Mouse (Mus musculus) liver, embryonic 15.5 days (tissue): ENCODE measurements at regions not wholly inside any gene's neighbourhood (a gene's known extent, or its start where the extent isn't known, plus 50 kb on each side); places are given as distances from the start of the nearest gene placed in this dataset.

Source experiments
- ATAC-seq: fragments of 200-750 bp; cut with Nextera tagmentation; 2 replicates; pipeline ENCODE4 v1.8.0; 2017; ENCODE audit warnings: moderate number of reproducible peaks, mild to moderate bottlenecking, moderate library complexity; ENCODE audit not compliant: insufficient read depth
- H3K27ac ChIP-seq: fragments of 300-500 bp; sonication (generic); replicated peaks from 2 replicates; pipeline ENCODE4 v1.5.1; 2015; ENCODE audit warnings: mild to moderate bottlenecking, inconsistent platforms
- H3K27me3 ChIP-seq: fragments of 300-500 bp; sonication (generic); 2 replicates; pipeline ENCODE4 v1.6.1; 2015; ENCODE audit warnings: mild to moderate bottlenecking, inconsistent platforms
- H3K36me3 ChIP-seq: fragments of 300-500 bp; sonication (generic); replicated peaks from 2 replicates; pipeline ENCODE4 v1.6.1; 2015; ENCODE audit warnings: moderate library complexity, mild to moderate bottlenecking, inconsistent platforms
- H3K4me1 ChIP-seq: fragments of 300-500 bp; sonication (generic); replicated peaks from 2 replicates; pipeline ENCODE4 v1.6.1; 2015; ENCODE audit warnings: inconsistent platforms
- H3K4me2 ChIP-seq: fragments of 300-500 bp; sonication (generic); 2 replicates; pipeline ENCODE4 v1.6.1; 2015; ENCODE audit warnings: moderate library complexity, mild to moderate bottlenecking, inconsistent platforms
- H3K4me3 ChIP-seq: fragments of 300-500 bp; sonication (generic); replicated peaks from 2 replicates; pipeline ENCODE4 v1.5.1; 2015; ENCODE audit warnings: mild to moderate bottlenecking, inconsistent platforms
- H3K9ac ChIP-seq: fragments of 300-500 bp; sonication (generic); 2 replicates; pipeline ENCODE4 v1.6.1; 2015; ENCODE audit warnings: moderate library complexity, mild to moderate bottlenecking, inconsistent platforms
- H3K9me3 ChIP-seq: fragments of 300-500 bp; sonication (generic); replicated peaks from 2 replicates; pipeline ENCODE4 v1.6.1; 2016; ENCODE audit warnings: inconsistent platforms
- WGBS: fragments of 180-500 bp; shearing (Covaris S2); methylation state at CpG from one replicate; pipeline ENCODE4 v1.1.7; 2015; ENCODE audit warnings: mixed read lengths; ENCODE audit not compliant: insufficient replicate concordance; 5-methylcytosine and 5-hydroxymethylcytosine counted together

GRCm38 (mm10) chr13:43913476-43913875 is 128.9 kb downstream of the Cd83 start:
- H3K4me2 ChIP-seq, result no peak overlapping the region
- no peak overlapping the region for H3K9ac ChIP-seq
- peaks cover 3% of the 10 kb centered on the region; the same call in 1 of the 2 replicates for H3K4me1 ChIP-seq
- no peaks in the 10 kb centered on the region for H3K36me3 ChIP-seq
- 29% methylated on average over 7 of the region's 7 CpGs for WGBS
- no peaks in the 10 kb centered on the region for H3K27me3 ChIP-seq
- no peak overlapping the region for H3K4me3 ChIP-seq
- H3K27ac ChIP-seq, result no peak overlapping the region
- no peak for ATAC-seq
- H3K9me3 ChIP-seq, result no peaks in the 10 kb centered on the region

GRCm38 (mm10) chr13:43919781-43920420 is 135.3 kb downstream of the Cd83 start:
- no peak overlapping the region for H3K27ac ChIP-seq
- H3K4me1 ChIP-seq, result no peaks in the 10 kb centered on the region
- no peak overlapping the region for H3K9ac ChIP-seq
- H3K36me3 ChIP-seq, result no peaks in the 10 kb centered on the region
- WGBS, result 32% methylated on average over 5 of the region's 5 CpGs
- no peak overlapping the region for H3K4me2 ChIP-seq
- no peak overlapping the region for H3K4me3 ChIP-seq
- H3K9me3 ChIP-seq, result no peaks in the 10 kb centered on the region
- H3K27me3 ChIP-seq, result no peaks in the 10 kb centered on the region
- no peak for ATAC-seq

DNA sequence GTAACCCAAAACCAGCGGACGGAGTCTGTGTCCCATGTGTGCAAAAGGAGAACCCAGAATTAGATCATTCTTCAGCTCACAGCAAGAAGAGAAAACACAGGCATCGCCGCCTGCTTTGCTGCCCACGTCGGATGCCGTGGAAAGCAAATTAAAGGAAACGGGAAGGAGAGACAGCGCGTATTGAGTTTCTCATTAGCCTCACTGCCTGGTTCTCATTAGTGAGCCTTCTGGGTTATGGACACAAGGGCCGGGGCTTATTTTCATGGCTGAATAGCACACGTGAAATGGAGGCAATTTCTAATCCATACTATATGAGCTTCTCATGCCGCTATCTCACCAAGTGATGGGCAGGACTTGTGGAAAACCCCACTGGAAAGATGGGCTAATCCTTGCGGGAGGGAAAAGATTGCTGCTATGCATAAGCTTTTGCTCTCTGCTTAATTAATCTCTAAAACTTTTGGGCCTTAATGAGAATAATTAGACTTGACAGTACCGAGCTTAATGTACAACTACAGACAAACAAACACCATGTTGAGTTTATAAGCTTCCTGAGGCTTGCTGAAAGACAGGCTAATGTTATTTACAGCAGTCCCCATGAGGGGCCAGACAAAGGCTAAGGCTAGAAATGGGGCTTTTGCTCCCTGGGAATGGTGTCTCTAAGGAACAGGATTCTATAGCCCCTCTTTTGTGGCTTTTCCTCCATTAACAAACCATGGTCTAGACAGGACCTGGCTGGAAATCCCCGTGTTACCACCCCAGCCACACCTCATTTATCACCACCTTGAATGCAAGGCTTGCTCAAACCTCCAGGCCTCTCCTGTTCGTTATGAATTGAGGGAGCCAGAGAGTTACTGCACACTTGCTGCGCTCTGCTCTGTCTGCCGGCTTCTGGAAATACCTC is 145.8 kb downstream of the Cd83 start:
- no peak for ATAC-seq
- Histone ChIP-seq H3K9ac (no peak overlapping the region), H3K4me1 (no peaks in the 10 kb centered on the region), H3K9me3 (no peaks in the 10 kb centered on the region), H3K27me3 (no peaks in the 10 kb centered on the region), H3K27ac (no peak overlapping the region), H3K4me2 (no peak overlapping the region), H3K4me3 (no peak overlapping the region), H3K36me3 (no peaks in the 10 kb centered on the region)
- 76% methylated on average over 19 of the region's 19 CpGs for WGBS

- Histone ChIP-seq H3K9ac (no peak overlapping the region), H3K27me3 (no peaks in the 10 kb centered on the region), H3K36me3 (no peaks in the 10 kb centered on the region), H3K27ac (no peak overlapping the region), H3K4me3 (no peak overlapping the region), H3K4me2 (no peak overlapping the region), H3K4me1 (no peaks in the 10 kb centered on the region), H3K9me3 (no peaks in the 10 kb centered on the region)
- WGBS, result 62% methylated on average over 7 of the region's 7 CpGs
- ATAC-seq, result no peak
Observed at GRCm38 (mm10) chr13:43932946-43933345, 148.4 kb downstream of the Cd83 start.

DNA sequence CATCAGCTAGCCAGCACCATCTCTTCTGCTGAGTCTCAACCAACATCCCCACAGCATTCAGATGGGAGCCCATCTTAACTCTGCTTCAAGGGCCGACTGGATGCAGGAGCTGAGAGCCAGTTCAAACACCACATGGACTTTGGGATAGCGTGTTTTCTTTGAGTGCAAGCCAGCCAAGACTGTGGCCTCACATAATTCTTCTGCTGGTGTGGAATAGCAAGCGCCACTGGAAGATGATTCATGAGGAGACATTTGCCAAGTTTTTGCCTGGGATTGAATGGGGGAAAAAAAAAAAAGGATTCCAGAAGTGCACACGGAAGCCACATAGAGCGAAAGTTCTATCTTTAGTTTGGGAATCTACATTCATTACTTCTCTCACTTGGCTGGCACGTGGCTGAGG is 150.7 kb downstream of the Cd83 start:
- Histone ChIP-seq H3K4me2 (no peak overlapping the region), H3K4me1 (no peaks in the 10 kb centered on the region), H3K4me3 (no peak overlapping the region), H3K9me3 (no peaks in the 10 kb centered on the region), H3K36me3 (no peaks in the 10 kb centered on the region), H3K27me3 (no peaks in the 10 kb centered on the region), H3K27ac (no peak overlapping the region), H3K9ac (no peak overlapping the region)
- 60% methylated on average over 6 of the region's 6 CpGs for WGBS
- ATAC-seq, result no peak

GRCm38 (mm10) chr13:43936504-43936903 is 151.9 kb downstream of the Cd83 start:
- Histone ChIP-seq H3K4me3 (no peak overlapping the region), H3K9me3 (no peaks in the 10 kb centered on the region)
- 55% methylated on average over 4 of the region's 4 CpGs for WGBS

DNA sequence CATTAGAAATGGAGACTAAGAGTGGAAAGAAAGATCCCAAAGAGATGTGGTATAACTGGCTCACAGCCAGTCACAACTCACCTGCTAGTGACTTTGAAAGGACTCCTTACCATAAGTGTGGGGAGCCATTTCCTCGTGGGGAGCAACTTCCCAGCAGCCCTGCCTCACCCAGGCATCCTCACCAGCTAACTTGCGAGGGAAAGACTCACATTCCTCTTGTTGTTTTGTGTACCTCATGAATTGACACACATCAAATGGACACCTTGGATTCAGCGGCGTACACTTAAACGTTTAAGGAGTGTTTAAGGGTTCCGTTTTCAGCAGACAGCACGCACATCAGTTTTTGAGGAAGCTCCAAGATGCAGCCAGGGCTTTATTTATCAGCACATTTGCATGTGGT is 154.0 kb downstream of the Cd83 start:
- Histone ChIP-seq H3K27ac (no peak overlapping the region), H3K36me3 (no peaks in the 10 kb centered on the region), H3K9ac (no peak overlapping the region), H3K4me3 (no peak overlapping the region), H3K9me3 (no peaks in the 10 kb centered on the region), H3K4me1 (no peaks in the 10 kb centered on the region), H3K27me3 (no peaks in the 10 kb centered on the region), H3K4me2 (no peak overlapping the region)
- WGBS, result 57% methylated on average over 7 of the region's 7 CpGs
- ATAC-seq, result no peak

More at GRCm38 (mm10) chr13:43936504-43936903, 151.9 kb downstream of the Cd83 start:
- Histone ChIP-seq H3K4me2 (no peak overlapping the region), H3K27me3 (no peaks in the 10 kb centered on the region), H3K9ac (no peak overlapping the region), H3K27ac (no peak overlapping the region), H3K4me1 (no peaks in the 10 kb centered on the region), H3K36me3 (no peaks in the 10 kb centered on the region)
- no peak for ATAC-seq

DNA sequence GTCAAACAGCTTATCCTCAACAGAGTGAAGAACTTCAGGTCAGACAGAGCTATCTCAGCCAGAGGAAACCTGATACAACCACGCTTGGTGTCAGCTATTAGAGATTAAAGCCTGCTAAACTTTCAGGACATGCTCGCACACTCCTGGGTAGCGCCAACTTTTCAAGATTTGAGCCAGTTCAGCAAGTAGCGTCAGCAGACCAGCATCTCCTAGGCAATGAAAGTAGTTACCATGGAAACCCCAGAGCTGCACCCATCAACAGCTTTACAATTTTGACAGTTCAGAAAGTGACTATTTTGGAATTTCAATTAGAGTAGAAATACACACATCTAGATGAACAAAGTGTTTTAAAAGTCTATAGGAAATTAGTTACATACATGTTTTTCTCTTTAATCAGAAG is 154.8 kb downstream of the Cd83 start:
- Histone ChIP-seq H3K4me2 (no peak overlapping the region), H3K9me3 (no peaks in the 10 kb centered on the region), H3K27me3 (no peaks in the 10 kb centered on the region), H3K36me3 (no peaks in the 10 kb centered on the region), H3K4me1 (no peaks in the 10 kb centered on the region), H3K9ac (no peak overlapping the region), H3K4me3 (no peak overlapping the region), H3K27ac (no peak overlapping the region)
- ATAC-seq, result no peak
- 54% methylated on average over 4 of the region's 4 CpGs for WGBS

GRCm38 (mm10) chr13:43941731-43942130 is 157.2 kb downstream of the Cd83 start:
- no peak overlapping the region for H3K9ac ChIP-seq
- ATAC-seq, result no peak
- no peak overlapping the region for H3K4me2 ChIP-seq
- no peaks in the 10 kb centered on the region for H3K9me3 ChIP-seq
- H3K4me1 ChIP-seq, result no peaks in the 10 kb centered on the region
- WGBS, result 51% methylated on average over 8 of the region's 8 CpGs
- H3K36me3 ChIP-seq, result no peaks in the 10 kb centered on the region
- H3K4me3 ChIP-seq, result no peak overlapping the region
- no peak overlapping the region for H3K27ac ChIP-seq
- H3K27me3 ChIP-seq, result no peaks in the 10 kb centered on the region

DNA sequence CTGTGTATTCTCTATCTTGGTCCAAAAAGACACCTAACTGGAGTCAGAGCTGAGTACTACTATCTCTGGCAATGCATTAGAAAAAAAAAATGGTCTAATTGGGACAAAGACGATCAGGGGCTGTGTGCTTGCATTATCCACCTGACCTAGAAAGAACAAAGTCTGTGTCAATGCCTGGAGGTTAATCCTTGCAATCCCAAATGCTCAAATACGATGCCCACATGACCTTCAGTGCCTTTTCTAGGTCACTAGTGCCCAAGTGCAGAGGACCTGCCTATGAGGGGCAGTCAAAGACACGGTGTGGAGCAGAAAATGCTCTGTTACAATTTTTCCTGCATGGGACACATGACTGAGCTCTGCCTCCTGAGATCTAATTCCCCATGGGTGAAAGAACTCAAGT is 164.0 kb downstream of the Cd83 start:
- H3K36me3 ChIP-seq, result no peaks in the 10 kb centered on the region
- no peak overlapping the region for H3K9ac ChIP-seq
- no peak overlapping the region for H3K4me2 ChIP-seq
- H3K27ac ChIP-seq, result no peak overlapping the region
- ATAC-seq, result no peak
- H3K4me1 ChIP-seq, result no peaks in the 10 kb centered on the region
- no peaks in the 10 kb centered on the region for H3K9me3 ChIP-seq
- WGBS, result 65% methylated on average over 3 of the region's 3 CpGs
- no peaks in the 10 kb centered on the region for H3K27me3 ChIP-seq
- no peak overlapping the region for H3K4me3 ChIP-seq

GRCm38 (mm10) chr13:43949740-43950643 is 165.4 kb downstream of the Cd83 start:
- WGBS, result 60% methylated on average over 15 of the region's 15 CpGs

More at GRCm38 (mm10) chr13:43949740-43950643, 165.4 kb downstream of the Cd83 start:
- no peak for ATAC-seq
- no peak overlapping the region for H3K9ac ChIP-seq
- no peaks in the 10 kb centered on the region for H3K36me3 ChIP-seq
- no peak overlapping the region for H3K27ac ChIP-seq
- H3K4me3 ChIP-seq, result no peak overlapping the region
- no peak overlapping the region for H3K4me2 ChIP-seq
- no peaks in the 10 kb centered on the region for H3K9me3 ChIP-seq
- no peaks in the 10 kb centered on the region for H3K27me3 ChIP-seq
- H3K4me1 ChIP-seq, result no peaks in the 10 kb centered on the region
